In the genomic region with DNA sequence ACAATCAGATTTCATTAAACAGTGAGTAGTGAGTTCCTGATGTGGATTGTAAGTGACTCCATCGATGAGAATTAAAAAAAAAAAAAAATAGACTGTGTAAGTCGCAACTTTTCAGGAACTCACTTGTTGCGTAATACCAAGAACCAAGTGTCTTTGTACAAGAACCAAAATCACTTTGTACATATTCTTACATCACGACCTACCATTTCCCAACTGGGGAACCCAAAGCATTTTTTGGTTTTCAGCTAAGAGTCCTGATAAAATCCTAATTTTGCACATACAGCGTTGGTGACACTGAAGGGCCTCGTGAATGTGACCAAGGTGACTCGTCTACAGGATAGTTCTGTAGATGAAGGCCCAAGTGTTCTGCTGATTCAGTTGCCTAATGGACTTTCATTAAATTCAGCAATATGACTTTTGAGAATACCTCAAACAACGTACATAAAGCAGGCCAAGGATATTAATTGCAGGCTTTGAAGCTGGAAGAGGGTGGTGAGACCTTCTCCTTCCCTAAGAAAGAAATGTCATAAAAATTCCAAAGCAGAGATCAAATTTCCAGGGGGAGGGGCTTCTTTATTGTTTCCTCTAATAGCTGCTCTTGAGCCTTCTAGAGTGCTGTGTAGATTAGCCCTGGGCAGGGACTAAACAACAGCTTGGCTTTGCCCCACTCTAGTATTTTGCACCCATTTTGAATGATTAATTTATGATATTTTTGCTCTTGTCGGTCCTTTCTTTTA, we compare ENCODE assay signal across 10 mouse cellular contexts.
DNase-seq lines count a peak whose midpoint lies in the region; ATAC-seq and TF ChIP-seq lines count a peak whose summit lies in the region.
"Had no signal": no experiment of that assay in that cellular context is flagged by ENCODE, and none has a peak within 500 bp of the region (broad histone marks: within the 10 kb centered on the region; RNA-seq: fewer than 3 reads in every experiment).

No protein-coding gene starts in this region.

- no peaks in the 10 kb centered on the region for H3K79me2 ChIP-seq in C2C12 (ENCODE audit: control insufficient read depth, insufficient read depth)

- 0 out of 2 replicates have a peak overlapping the region, but pooled peaks have one; percentile 12 for H3K27ac ChIP-seq in heart, embryonic 11.5 days (ENCODE audit: low read depth, low read length)
- peak overlapping the region; percentile 81 for H3K27ac ChIP-seq in embryonic facial prominence, embryonic 14.5 days (replicated peaks; ENCODE audit: low read depth, low read length)
- H3K27ac ChIP-seq in limb, embryonic 15.5 days: peak overlapping the region; percentile 76
- no peak overlapping the region for H3K27ac ChIP-seq in hindbrain, embryonic 12.5 days

- ATAC-seq in heart, embryonic 11.5 days (replicated peaks; ENCODE audit: insufficient number of reproducible peaks, low FRiP score, low TSS enrichment): no peak
- ATAC-seq in embryonic facial prominence, embryonic 14.5 days (ENCODE audit: low read depth): no peak
- ATAC-seq in limb, embryonic 15.5 days (ENCODE audit: insufficient number of reproducible peaks, low FRiP score, low TSS enrichment, low read depth): no peak
- ATAC-seq in megakaryocyte-erythroid progenitor cell, adult 5-6 weeks (replicated peaks; ENCODE audit: low FRiP score, low TSS enrichment, poor library complexity, severe bottlenecking): no peak
- no peak for ATAC-seq in hindbrain, embryonic 12.5 days (ENCODE audit: low FRiP score)

- H3K4me1 ChIP-seq in heart, embryonic 11.5 days (ENCODE audit: control insufficient read depth, insufficient read depth, low read length): peaks cover 22% of the 10 kb centered on the region
- H3K4me1 ChIP-seq in embryonic facial prominence, embryonic 14.5 days (ENCODE audit: control insufficient read depth, insufficient read depth, low read length): peaks cover 36% of the 10 kb centered on the region
- H3K4me1 ChIP-seq in limb, embryonic 15.5 days: peaks cover 51% of the 10 kb centered on the region
- peaks cover 22% of the 10 kb centered on the region for H3K4me1 ChIP-seq in hindbrain, embryonic 12.5 days

- WGBS in heart, embryonic 11.5 days (ENCODE audit: insufficient replicate concordance): 77% methylated on average over 9 of the region's 9 CpGs
- WGBS in embryonic facial prominence, embryonic 14.5 days: 69% methylated on average over 9 of the region's 9 CpGs
- 46% methylated on average over 9 of the region's 9 CpGs for WGBS in limb, embryonic 15.5 days
- 86% methylated on average over 9 of the region's 9 CpGs for WGBS in hindbrain, embryonic 12.5 days

- no peaks in the 10 kb centered on the region for H3K27me3 ChIP-seq in heart, embryonic 11.5 days (ENCODE audit: control insufficient read depth, insufficient read depth, low read length)
- H3K27me3 ChIP-seq in C2C12 (ENCODE audit: control insufficient read depth, insufficient read depth, insufficient read length): no peaks in the 10 kb centered on the region
- no peaks in the 10 kb centered on the region for H3K27me3 ChIP-seq in embryonic facial prominence, embryonic 14.5 days (replicated peaks; ENCODE audit: control insufficient read depth, insufficient read depth, low read length)
- no peaks in the 10 kb centered on the region for H3K27me3 ChIP-seq in limb, embryonic 15.5 days
- peaks cover 10% of the 10 kb centered on the region for H3K27me3 ChIP-seq in hindbrain, embryonic 12.5 days

- H3K9ac ChIP-seq in heart, embryonic 11.5 days (ENCODE audit: low read depth, low read length): no peak overlapping the region
- no peak overlapping the region for H3K9ac ChIP-seq in embryonic facial prominence, embryonic 14.5 days (ENCODE audit: low read depth, low read length)
- H3K9ac ChIP-seq in limb, embryonic 15.5 days: no peak overlapping the region
- no peak overlapping the region for H3K9ac ChIP-seq in hindbrain, embryonic 12.5 days
- H3K9ac ChIP-seq: midbrain, embryonic 12.5 days had no signal

- TF ChIP-seq CTCF in C2C12 (IDR thresholded peaks at IDR 0.05; ENCODE audit: control insufficient read depth, insufficient read depth, insufficient read length): no peak

- no peak for DNase-seq in heart, adult 9 months (ENCODE audit: low spot score in 2 of 2)
- DNase-seq in embryonic facial prominence, embryonic 14.5 days (ENCODE audit: low spot score): no peak
- no peak for DNase-seq in thymus, postnatal 25 days

- no peak overlapping the region for H3K4me3 ChIP-seq in heart, embryonic 11.5 days (ENCODE audit: low read depth, low read length)
- H3K4me3 ChIP-seq in C2C12 (ENCODE audit: insufficient read depth, poor library complexity, severe bottlenecking): no peak overlapping the region
- H3K4me3 ChIP-seq in embryonic facial prominence, embryonic 14.5 days (ENCODE audit: low read depth, low read length): no peak overlapping the region
- no peak overlapping the region for H3K4me3 ChIP-seq in limb, embryonic 15.5 days
- H3K4me3 ChIP-seq in hindbrain, embryonic 12.5 days: no peak overlapping the region
- H3K4me3 ChIP-seq: erythroblast, embryonic 14.5 days; midbrain, embryonic 12.5 days had no signal

- no peaks in the 10 kb centered on the region for H3K36me3 ChIP-seq in heart, embryonic 11.5 days (ENCODE audit: control insufficient read depth, insufficient read depth, low read length)
- no peaks in the 10 kb centered on the region for H3K36me3 ChIP-seq in C2C12 (ENCODE audit: control insufficient read depth, insufficient read depth)
- H3K36me3 ChIP-seq in embryonic facial prominence, embryonic 14.5 days (ENCODE audit: control insufficient read depth, insufficient read depth, low read length): no peaks in the 10 kb centered on the region
- H3K36me3 ChIP-seq in limb, embryonic 15.5 days: no peaks in the 10 kb centered on the region
- no peaks in the 10 kb centered on the region for H3K36me3 ChIP-seq in hindbrain, embryonic 12.5 days
- H3K36me3 ChIP-seq: midbrain, embryonic 12.5 days had no signal

- H3K9me3 ChIP-seq in heart, embryonic 11.5 days (replicated peaks; ENCODE audit: control insufficient read depth, low read length): no peaks in the 10 kb centered on the region
- H3K9me3 ChIP-seq in embryonic facial prominence, embryonic 14.5 days (ENCODE audit: control insufficient read depth, low read length): no peaks in the 10 kb centered on the region
- no peaks in the 10 kb centered on the region for H3K9me3 ChIP-seq in limb, embryonic 15.5 days
- H3K9me3 ChIP-seq in hindbrain, embryonic 12.5 days (replicated peaks): no peaks in the 10 kb centered on the region
- H3K9me3 ChIP-seq: midbrain, embryonic 12.5 days had no signal

- no peak overlapping the region for H3K4me2 ChIP-seq in heart, embryonic 11.5 days
- H3K4me2 ChIP-seq in embryonic facial prominence, embryonic 14.5 days (ENCODE audit: low read depth, low read length): no peak overlapping the region
- H3K4me2 ChIP-seq in limb, embryonic 15.5 days: no peak overlapping the region
- no peak overlapping the region for H3K4me2 ChIP-seq in hindbrain, embryonic 12.5 days (replicated peaks)
- H3K4me2 ChIP-seq: midbrain, embryonic 12.5 days had no signal

- no peak overlapping the region for H3ac ChIP-seq in C2C12 (ENCODE audit: control insufficient read depth, insufficient read length, low read depth)

- H3K79me3 ChIP-seq in C2C12 (ENCODE audit: low read depth): no peaks in the 10 kb centered on the region

TF ChIP-seq in C2C12, 6 proteins besides CTCF, POLR2A, EP300 and RAD21:
- TF ChIP-seq FOSL1 (IDR thresholded peaks at IDR 0.05; ENCODE audit: insufficient read depth, low read length, poor library complexity, severe bottlenecking) (no peak), MYOG (IDR thresholded peaks at IDR 0.05; ENCODE audit: control insufficient read depth, extremely low read depth, insufficient read length) (no peak), MAX (IDR thresholded peaks at IDR 0.05) (no peak), CEBPB (IDR thresholded peaks at IDR 0.05; ENCODE audit: low read depth) (peak; percentile 74), MYOD1 (IDR thresholded peaks at IDR 0.05; ENCODE audit: control insufficient read depth, insufficient read length, low read depth) (no peak), USF1 (IDR thresholded peaks at IDR 0.05; ENCODE audit: low read depth) (no peak)
